Mouse (Mus musculus): ENCODE measurements around the gene Prelid3b.

The Prelid3b gene

DNA sequence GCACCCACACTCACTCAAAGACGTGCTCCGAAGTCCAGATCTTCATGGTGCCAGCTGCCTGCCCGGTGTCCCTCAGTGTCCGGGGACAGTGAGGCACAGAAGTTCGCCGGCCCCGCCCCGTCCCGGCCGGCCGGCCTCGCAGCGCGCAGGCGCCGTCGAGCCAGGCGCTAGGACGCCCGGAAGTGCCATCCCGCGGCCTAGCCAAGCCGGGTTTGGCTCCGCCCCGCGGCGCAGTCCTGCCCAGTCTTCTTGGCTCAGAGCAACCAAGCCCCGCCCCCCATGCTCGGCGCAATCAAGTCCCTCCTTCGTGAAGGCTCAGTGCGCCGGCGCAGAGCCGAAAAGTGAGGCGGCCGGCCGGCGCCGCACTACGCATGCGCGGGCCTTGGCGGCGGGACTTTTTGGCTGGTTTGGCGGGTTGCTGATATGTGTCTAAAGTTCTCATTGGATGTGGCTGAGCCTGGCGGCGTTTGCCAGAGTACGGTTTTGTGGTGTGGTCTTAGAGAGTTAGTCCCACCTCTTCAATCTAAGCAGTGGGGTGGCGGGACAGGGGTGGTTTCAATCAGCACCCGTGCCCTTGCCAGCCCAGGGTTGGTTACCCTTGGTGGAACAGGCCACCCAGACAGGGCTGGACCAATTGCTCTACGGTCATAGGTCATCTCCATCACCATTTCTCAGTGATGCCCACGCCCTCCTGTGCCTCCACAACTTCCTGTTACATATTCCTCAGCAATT lies at the start of gene Prelid3b:
Gene Prelid3b, minus strand, starts transcription at position 264 of the 732 bp plus-strand sequence.
- peak; percentile 99 for DNase-seq

DNA sequence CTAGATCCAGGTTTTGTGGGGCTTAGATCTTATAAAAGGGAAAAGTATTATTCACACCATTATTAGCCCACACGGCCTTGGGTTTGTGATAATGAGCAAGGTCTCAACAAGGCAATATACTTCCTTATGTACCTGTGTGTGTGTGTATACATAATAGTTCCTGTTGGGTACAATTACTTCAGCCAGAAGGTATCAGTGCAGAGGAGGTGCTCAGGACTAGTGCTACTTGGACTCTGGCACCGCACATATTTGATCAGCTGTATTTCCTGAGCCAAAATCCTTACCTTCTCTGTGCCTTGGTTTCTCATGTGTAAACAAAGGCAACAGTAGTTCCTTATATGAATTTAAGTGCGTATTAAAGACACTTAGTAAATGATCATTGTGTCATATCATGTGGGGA lies 49.3 kb upstream of the Prelid3b start:
- DNase-seq = no peak

DNA sequence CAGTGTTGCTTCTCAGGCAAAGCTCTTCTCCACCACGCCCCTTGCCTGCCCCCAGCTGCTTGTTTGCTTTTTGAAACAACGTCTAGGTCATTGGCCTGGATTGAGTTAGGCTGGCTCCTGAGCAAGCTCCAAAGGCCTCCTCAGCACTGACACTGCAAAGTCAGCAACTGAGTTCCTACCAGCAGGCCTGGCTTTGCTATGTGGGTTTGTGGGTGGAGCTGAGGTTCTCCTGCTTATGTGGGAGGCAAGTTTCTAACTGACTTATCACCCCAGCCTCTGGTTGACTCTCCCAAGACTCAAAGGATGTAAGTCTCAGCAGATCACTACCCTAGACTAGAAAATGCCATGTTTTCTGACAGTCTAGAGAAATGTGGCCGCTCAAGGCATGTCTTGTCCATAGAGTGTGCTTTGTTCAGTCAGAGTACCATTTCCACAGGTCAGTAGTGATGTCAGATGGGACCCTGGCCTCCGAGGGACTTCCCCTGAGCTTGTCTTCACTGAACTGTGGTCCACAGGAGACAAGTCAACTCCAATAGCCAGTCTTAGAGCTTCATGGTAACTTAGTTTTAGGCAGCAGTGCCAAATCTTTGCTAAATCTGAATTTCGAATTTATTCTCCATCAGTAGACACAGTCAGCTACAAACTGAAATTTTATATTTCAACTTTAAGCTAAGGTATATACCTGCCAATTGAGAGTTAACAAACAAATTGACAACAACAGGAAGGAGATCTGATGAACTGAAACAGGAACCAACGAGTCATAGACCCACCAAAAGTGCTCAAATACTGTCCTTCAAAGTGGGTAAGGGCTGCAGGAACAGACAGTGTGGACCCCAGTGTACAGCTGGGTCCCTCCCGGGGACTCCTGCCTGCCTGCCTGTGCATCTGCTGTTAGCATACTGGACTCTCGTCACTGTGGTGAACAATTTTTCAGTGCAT lies 44.5 kb upstream of the Prelid3b start:
- DNase-seq = no peak

DNA sequence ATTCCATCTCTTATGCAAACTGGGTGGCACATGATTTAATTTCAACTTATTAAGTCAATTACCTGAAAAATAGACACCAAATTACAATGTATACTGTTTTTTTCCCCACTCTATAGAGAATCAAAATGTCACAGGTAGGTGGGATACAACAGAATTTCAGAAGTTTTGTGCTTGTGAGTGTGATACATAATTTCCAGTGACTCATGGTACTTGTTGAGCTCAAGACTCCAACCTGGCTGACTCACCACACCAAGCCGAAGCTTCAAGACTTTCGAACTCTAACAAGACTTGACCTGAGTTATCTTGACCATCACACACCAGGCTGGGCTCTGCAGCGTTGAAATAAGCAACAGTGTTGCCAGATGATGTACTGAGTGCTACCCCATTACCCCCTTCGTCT lies 42.0 kb upstream of the Prelid3b start:
- no peak for DNase-seq

DNA sequence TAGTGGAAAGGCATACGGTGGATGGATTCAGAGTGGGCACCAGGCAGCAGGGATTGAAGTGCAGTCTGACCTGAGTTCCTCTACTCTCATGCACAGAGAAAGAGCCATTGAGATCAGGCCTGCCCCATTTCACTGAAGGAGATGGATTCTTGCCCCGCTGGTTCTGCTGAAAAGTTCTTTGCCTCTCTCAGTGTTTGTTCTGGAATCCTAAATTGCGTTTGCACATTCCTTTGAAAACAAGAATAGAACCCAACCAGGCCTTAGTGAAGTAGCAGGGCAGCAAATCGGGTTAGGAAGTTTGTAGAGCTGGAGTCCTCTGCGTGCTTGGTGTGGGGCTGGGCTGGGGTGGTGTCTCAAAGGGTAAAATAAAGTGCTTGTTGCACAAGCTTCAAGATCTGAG lies 40.9 kb upstream of the Prelid3b start:
- no peak for DNase-seq

DNA sequence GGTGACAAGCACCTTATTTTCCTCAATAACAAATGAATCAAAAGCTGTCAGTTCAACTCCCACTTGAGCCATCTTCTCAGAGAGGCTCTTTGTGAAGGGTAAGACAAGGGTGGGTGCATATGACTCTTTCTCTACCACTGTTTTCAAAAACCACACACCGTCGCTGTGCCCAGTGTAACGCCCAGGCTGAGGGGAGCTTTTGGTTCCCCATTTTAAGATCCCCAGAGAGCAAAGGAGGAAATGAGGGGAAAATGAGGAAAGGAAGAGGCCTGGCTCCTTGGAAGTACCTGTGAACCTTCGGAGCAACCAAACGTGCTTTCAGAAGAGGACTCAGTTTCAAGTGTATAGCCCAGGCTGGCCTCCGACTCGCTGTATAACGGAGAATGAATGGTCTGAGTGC lies 36.9 kb upstream of the Prelid3b start:
- DNase-seq = no peak

DNA sequence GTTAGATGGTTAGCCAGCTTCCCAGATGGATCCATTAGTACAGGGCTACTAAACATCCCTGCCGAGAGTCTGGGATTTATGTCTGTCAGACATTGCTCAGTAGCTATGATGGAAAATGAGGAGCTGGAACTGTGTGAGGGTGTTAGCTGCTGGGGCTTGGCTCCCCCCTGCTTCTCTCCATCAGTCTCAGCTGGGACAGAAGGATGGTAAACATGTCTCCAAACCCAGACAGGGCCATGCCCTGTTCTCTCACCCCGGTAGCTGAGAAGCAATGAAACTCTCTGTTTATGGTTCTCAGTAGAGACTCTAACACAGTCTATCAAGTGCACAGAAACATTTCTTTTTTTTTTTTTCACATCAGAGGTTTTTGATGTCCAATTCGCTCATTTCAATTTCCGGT lies 35.1 kb upstream of the Prelid3b start:
- no peak for DNase-seq

DNA sequence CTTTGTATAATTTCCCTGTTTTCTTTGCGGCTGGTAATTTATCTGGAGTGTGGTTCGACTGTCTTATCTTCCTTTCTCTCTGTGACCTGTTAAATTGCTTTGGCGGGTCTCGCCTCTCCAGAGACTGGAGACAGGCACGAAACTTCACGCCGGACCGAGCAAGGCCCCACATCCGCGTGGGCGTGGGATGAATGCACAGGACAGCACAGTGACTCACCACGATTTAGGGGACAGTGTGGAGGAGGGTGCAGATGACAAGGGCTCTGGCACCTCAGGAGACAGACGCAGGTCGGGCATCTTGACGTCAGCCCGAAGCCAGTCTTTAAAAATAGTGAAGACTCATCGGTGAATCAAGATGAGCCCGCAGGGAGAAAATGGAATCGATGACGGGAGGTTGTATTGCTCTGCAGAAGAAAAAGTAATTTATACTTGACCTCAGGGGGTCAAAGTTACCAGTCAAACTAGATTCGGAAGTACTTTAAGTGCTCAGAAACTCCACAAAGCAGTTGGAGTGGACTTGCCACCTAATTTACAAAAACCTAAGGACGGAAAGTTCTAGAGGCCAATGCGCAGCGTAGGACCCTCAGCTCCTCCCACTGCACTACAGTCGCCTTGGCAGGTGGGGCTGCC lies 30.1 kb upstream of the Prelid3b start:
- no peak for DNase-seq

DNA sequence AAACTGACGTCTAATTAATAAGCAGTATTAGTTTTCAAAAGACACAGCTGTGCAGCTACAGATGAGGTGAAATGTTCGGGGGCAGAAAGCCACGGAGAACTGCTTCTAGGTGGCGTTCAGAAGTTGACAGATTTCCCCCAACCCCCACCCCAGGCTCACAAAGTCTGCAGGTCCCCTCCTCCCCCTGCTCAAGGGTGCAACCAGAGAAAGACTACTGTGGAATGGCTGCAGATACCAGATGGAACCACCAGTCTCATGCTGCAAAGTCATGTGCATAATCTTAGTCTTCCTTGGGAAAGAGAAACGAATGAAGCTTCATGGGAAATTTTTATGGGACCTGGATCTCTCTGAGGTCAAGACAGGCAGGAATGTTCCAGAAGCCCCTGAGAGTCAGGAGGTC lies 29.4 kb upstream of the Prelid3b start:
- no peak for DNase-seq

DNA sequence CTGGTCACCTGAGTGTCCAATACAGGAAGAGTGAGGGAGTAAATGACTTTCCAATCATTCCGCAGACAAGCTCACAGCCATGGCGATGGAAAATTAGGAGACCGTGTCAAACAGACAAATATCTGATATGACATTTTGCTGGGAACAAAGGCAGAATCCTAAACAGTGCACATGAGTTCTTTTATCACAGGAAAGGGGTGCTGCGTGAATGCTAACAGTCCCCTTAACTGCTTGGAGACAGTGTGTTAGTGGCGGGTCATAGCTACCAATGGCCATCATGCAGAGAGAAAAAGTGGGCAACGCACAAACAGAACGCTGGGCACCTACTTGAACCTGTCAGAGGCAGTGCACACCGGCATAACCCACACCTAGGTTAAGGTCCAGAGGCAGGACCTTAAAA lies 28.6 kb upstream of the Prelid3b start:
- no peak for DNase-seq

DNA sequence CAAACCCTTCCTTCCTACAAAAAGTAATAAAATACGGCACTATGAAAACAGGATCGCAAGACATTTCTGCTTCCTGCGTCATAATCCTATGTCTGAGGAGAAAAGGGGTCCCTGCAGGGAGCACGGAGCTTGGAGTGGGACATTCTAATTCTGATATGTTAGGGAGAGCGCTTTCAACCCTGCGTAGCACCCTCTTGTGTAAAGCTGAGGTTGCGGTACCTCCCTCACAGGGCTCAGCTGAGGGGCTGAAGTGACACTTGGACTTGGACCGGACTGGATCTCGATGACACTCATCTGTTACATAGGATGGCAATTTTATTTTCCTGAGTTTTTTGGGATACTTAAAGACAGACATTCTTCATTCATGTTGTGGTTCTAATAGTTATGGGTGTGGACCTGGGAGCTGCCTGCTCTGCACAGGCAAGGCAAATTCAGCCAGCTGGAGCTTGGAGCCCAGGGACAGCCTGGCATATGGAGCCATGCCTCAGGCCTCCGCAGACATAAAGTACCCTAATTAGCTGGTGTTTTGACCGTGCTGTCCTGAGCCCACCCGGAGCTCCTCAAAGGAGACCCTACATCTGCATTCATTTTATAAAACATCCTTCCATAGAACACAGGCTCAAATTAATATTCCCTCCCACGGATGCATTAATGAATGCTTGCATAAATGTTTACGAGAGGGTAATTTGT lies 28.1 kb upstream of the Prelid3b start:
- DNase-seq = no peak

DNA sequence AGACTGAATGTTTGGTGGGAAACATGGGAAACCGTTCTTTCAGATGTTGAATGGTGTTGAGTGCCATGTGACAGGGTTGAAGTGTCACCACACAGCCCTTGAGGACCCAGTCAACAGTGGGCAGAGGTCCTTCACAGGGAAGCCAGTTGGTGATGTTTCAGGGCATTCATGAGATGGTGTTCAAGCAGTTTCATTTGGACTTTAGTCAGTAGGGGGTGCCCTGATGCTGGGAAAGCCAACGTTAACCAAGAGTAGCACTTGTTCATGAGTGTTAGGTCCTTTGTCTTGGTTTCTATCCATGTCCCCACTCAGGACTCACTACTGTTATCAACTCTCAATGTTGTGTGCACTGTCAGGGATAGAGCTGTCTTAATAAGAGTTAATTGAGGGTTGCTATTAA lies 20.0 kb upstream of the Prelid3b start:
- DNase-seq = peak; percentile 45

DNA sequence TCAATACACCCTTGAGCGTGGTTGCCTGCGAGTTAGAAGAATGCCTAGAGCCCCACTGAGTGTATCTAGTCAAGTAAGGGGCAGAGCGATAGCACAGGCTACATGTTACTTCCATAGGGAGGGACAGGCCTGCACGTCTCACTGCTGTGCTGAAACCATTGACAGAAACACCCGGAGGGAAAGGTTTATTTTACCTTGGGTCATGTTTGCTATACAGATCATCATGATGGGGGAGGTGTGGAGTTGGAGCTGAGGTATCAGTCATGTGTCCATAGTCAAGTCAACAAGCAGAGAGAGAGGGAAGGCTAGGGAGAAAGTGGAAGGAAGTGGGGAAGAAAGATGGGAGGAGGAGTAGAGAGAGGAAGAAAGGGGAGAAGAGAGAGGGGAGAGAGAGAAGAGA lies 14.1 kb upstream of the Prelid3b start:
- no peak for DNase-seq

DNA sequence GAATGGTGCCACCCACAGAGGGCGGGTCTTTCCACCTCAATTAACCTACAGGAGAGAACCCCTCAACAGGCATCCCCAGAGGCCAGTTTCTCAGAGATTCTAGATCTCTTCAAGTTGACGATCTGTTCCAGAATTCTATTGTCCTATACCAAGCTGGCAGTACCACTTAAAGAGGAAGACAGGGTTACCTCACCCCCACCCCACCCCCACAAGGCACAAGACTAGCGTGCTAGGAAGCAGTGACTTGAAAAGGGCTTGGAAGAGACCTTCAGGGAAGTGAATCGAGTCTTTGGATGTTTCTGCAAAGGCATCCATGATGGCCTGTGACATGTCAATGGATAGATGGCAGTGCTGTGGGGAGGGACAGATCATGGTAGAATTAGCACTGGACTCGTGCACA lies 5.9 kb upstream of the Prelid3b start:
- DNase-seq = no peak

DNA sequence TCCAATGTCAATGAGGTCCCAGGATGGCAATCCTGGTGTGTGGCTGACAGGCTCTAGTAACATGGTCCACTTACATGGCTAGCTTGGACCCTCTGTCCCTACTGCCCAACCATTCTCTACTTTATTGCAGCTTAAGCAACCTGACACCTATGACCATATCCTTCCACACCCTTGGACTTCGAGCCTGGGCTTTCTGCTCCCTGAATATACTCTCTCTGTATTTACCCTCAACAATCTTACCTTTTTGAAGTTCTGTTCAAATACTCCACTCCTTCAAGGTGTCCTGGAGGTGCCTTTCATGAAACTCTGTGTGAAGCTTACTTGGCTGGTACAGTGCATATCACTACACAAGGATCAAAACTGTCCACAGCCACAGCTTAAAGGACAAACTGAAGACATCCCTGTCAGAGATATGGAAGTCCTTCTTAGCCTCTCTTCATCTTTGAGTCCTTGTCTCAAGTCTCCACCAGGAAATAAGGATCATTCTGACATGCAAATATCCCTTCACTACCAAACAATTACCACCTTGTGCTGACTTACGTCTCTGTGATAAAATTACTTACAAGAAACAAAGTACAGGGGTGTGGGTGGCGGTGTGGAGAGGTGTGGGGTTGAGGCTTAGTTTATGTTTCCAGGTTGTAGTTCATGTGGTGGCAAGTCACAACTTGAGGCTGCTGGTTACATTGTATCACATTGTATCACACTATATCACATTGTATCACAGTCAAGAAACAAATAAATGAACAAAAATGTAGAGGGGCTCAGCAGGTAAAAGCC lies 4.8 kb upstream of the Prelid3b start:
- DNase-seq = no peak

DNA sequence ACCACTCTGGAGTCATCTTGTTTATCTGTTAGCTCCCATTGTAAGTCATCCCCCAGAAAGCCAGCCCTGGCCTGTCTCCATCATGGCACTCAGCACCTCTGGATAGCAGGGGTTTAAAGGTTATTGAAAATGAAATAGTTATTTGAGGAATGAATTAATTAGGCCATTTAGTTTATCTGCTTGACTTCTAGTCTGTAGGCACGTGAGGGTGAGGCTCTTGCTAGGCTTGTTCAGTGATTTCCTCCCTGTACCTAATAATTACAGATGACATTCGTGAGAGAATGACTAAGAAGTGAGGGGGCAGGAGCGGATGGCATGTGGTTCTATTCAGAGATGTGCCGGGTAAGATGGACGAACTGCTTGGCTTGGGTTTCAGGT lies 658 bp upstream of the Prelid3b start:
- peak; percentile 14 for DNase-seq

DNA sequence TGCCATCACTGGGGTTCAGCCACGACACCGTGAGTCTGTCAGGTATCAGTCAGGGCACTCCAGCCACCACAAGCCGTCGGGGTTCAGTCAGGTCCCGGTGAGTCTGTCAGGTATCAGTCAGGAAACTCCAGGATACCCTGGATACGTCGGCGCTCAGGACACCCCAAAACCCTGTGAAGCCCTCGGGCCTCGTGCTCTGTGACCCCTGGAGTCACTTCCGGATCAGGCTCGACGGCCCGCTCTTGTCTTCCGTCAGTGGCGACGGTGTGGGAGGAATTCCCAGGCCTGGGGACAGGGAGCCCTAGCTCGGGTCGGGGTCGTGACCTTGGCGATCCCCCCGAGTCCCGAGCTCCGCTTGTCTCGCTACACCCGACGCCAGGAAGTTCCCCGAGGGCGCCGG lies 474 bp downstream of the Prelid3b start:
- no peak for DNase-seq

DNA sequence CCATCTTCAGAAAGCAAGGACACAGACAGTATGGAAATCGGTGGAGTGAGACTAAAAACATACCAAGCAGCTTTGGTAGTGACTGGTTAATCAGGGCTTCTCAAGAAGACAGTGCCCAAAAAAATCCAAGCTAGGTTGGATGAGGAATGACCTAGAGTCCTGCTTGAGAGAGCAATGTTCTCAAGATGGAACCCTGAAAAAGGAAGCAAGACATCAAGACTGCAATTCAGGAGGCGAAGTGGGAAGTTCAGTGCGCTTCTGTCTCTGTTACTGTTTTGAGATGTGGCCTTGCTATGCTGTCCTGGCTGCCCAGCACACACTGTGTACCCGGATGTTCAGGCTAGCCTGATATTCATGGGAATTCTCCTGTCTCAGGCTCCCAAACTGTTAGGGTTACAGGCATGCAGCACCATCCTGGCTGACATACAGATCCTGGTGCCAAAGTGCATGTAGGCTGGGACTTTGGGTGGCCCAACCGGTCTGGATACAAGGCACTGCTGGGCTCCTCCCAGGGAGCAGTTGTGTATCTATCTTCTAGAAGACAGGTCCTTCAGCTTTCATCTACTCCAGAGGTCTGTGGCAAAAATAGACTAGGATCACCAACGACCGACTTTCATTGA lies 2.0 kb downstream of the Prelid3b start:
- no peak for DNase-seq

DNA sequence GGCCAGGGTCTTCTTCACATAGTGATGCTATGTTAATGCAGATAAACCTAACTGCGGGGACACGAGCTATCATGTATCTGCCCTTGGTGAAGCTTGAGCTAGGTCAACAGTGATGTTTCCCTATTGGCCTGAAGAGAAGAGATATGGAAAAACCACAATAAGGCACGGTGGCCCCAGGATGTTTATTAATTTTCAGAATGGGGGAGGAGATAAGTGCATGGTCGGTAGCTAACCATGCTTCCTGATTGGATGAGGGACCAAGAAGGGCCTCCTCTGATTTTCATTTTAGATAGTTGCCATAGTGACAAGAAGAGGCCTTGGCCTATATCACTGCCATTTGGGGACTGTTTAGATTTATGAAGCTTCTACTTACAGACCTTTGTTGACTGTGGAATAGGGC lies 2.5 kb downstream of the Prelid3b start:
- no peak for DNase-seq

DNA sequence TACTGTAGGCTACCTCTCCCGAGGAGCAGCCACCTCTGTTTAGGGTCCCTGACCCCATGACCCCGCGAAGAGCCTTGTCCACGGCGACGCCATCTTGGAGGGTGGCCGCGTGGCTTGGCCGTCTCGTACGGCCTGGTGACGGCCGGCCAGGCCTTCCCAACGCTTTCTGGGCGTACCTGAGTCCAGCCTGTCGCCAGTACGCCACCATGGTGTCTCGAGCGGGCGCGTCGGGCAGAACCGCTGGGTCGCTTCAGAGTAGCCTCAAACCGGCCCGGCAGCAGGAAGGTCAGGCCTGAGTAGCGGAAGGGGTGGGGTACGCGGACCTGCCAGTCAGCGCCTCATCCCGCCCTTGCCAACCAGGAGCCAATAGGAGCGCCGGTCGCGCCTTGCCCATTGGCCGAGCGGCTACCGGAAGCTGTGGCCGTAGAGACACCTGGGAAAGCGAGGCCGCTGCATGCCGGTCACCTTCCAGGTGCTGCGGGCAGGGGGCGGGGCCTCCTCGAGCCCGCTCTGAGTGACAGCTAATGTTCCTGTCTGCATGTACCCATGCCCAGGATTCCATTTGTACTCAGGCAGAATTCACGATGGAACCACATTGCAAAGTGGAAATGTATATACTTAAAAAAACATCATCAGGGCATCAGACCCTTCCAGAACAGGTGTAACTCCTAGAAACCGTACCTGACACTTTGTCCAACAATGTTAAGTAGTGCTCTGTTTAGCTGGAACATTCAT lies 8.9 kb downstream of the Prelid3b start, which contains the start of gene Atp5e:
Gene Atp5e, minus strand, starts transcription at position 317 of the 735 bp plus-strand sequence.
- DNase-seq = peak; percentile 94

DNA sequence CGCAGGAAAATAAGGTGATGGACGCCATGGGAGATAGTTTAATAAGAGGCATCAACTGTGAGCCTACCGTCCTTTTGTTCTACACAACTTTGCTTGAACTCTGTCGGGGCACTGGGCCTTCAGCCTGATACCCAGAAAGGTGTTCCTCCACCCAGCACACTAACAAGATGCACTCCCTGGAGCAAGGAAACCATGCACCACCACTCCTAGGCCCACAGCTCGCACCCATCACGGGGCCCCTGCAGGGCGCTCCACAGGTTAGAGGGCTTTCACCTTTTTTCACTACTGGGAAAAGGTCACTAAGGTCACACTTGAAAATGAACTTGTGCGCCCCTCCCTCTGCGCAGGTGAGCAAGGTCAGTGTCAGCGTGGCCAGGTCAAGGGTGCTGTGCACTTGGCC lies 9.5 kb downstream of the Prelid3b start:
- DNase-seq = no peak

Data from thymus, postnatal 25 days (tissue).